Mouse (Mus musculus) heart, adult 2 months (tissue): ENCODE measurements at regions not wholly inside any gene's neighbourhood (a gene's known extent, or its start where the extent isn't known, plus 50 kb on each side); places are given as distances from the start of the nearest gene placed in this dataset.
A peak's percentile ranks its signal among the peaks of the same experiment; 100 is the strongest.

Source experiments
- DNase-seq, 2 experiments: peaks; one replicate each; pipeline ENCODE4 v3.0.0; 2021
- H3K27ac ChIP-seq: fragments of 200-600 bp; 2 replicates; pipeline ENCODE4 v1.8.1; 2022
- H3K27me3 ChIP-seq: fragments of 200-500 bp; 2 replicates; pipeline ENCODE4 v1.6.1; 2012; ENCODE audit warnings: mild to moderate bottlenecking, low read length, inconsistent platforms, mixed read lengths; ENCODE audit not compliant: control insufficient read depth, insufficient read depth
- H3K36me3 ChIP-seq: fragments of 200-500 bp; 2 replicates; pipeline ENCODE4 v1.6.1; 2012; ENCODE audit warnings: low read length, inconsistent platforms; ENCODE audit not compliant: control insufficient read depth, insufficient read depth
- H3K4me1 ChIP-seq: fragments of 200-500 bp; 2 replicates; pipeline ENCODE4 v1.6.1; 2011; ENCODE audit warnings: low read length; ENCODE audit not compliant: control insufficient read depth, insufficient read depth
- H3K4me3 ChIP-seq: fragments of 200-600 bp; 2 replicates; pipeline ENCODE4 v1.8.1; 2022
- H3K79me2 ChIP-seq: fragments of 200-500 bp; replicated peaks from 2 replicates; pipeline ENCODE4 v1.6.1; 2012; ENCODE audit warnings: mild to moderate bottlenecking, inconsistent platforms, low read length, moderate library complexity, mixed read lengths; ENCODE audit not compliant: control insufficient read depth, insufficient read depth
- H3K9ac ChIP-seq: fragments of 200-500 bp; 2 replicates; pipeline ENCODE4 v1.6.1; 2012; ENCODE audit warnings: low read depth, mild to moderate bottlenecking, control low read depth, inconsistent platforms, low read length, mixed read lengths
- CTCF ChIP-seq: fragments of 200-600 bp; IDR thresholded peaks from 2 replicates; pipeline ENCODE4 v1.8.1; 2022; ENCODE audit warnings: antibody characterized with exemption, mild to moderate bottlenecking, moderate library complexity
- EP300 ChIP-seq: fragments of 200-500 bp; IDR thresholded peaks from 2 replicates; pipeline ENCODE4 v1.6.1; 2011; ENCODE audit warnings: low read depth, low read length, control low read depth; ENCODE audit not compliant: insufficient read depth
- POLR2A ChIP-seq: fragments of 200-500 bp; IDR thresholded peaks from 2 replicates; pipeline ENCODE4 v1.6.1; 2011; ENCODE audit warnings: mild to moderate bottlenecking, low read depth, low read length, control low read depth; ENCODE audit not compliant: insufficient read depth
- WGBS: fragments of 180-500 bp; shearing (Covaris S2); methylation state at CpG from one replicate; pipeline ENCODE4 v1.1.7; 2018; 5-methylcytosine and 5-hydroxymethylcytosine counted together
- intact Hi-C: fragments of 180-260 bp; cut with DNase I; formaldehyde crosslinking; loops from one replicate; pipeline ENCODE4 v1.15.1; 2025

DNA sequence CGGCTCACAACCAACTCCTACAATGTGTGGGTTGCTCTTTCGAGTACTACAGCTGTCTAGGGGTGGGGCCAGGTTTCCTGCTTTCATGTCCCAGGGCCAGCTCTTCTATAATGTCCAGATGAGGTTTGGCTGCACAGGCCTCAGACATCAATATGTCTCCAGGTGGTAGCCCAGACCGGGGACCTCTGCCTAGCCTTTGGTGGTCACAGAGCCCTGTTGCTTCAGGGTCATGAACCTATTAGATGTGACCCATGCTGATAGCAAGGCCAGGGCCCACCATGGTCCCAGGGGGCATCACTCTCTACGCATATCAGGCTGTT, 1074.7 kb downstream of the 4930444P10Rik start:
- DNase-seq = no peak
- Histone ChIP-seq H3K27me3 (no peaks in the 10 kb centered on the region), H3K4me3 (no peak overlapping the region), H3K4me1 (no peaks in the 10 kb centered on the region), H3K27ac (no peak overlapping the region), H3K79me2 (no peaks in the 10 kb centered on the region), H3K9ac (no peak overlapping the region), H3K36me3 (no peaks in the 10 kb centered on the region)
- TF ChIP-seq POLR2A (no peak), EP300 (no peak), CTCF (no peak)
- 71% methylated on average over 4 of the region's 4 CpGs for WGBS
- intact Hi-C loops = no loop called here

DNA sequence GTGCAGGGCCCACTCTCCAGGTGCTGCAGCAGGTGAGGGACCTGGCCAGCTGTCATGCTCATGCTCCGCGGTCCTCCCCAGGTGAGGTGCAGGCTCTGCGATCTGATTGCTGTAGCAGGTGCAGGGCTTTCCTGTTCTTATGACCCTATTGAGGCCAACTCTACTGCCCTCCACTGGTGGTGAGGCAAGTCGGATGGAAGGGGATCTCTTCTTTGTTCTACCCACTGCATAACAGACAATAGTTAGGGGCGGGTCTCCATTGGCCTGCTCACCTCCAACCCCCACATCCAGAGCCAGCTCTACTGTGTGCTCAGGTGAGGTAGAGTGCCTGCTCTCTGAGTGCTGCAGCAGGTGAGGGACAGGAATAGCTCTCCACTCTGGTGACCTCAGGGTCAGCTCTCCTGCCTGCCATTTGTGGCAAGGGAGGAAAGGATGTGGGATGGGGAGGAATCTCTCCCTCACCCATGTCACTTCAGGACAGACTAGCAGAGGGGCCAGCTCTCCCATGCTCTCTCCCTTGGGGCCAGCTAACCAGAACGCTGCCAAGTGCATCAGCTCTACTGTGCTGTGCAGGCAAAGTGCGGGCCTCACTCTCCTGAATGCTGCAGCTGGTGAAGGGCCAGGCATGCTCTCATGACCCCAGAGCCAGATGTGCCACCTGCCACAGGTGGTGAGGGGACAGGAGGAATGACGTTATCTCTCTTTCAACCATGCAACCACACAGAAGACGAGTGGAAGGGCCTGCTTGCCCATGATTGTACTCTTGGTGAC, 1075.3 kb downstream of the 4930444P10Rik start:
- TF ChIP-seq POLR2A (no peak), CTCF (no peak), EP300 (no peak)
- no peaks in the 10 kb centered on the region for H3K36me3 ChIP-seq
- H3K79me2 ChIP-seq = no peaks in the 10 kb centered on the region
- H3K4me3 ChIP-seq = no peak overlapping the region
- H3K9ac ChIP-seq = no peak overlapping the region
- 55% methylated on average over 9 of the region's 9 CpGs for WGBS
- H3K27me3 ChIP-seq = no peaks in the 10 kb centered on the region
- H3K4me1 ChIP-seq = no peaks in the 10 kb centered on the region
- no peak overlapping the region for H3K27ac ChIP-seq
- DNase-seq = no peak
- intact Hi-C loops = no loop called here

DNA sequence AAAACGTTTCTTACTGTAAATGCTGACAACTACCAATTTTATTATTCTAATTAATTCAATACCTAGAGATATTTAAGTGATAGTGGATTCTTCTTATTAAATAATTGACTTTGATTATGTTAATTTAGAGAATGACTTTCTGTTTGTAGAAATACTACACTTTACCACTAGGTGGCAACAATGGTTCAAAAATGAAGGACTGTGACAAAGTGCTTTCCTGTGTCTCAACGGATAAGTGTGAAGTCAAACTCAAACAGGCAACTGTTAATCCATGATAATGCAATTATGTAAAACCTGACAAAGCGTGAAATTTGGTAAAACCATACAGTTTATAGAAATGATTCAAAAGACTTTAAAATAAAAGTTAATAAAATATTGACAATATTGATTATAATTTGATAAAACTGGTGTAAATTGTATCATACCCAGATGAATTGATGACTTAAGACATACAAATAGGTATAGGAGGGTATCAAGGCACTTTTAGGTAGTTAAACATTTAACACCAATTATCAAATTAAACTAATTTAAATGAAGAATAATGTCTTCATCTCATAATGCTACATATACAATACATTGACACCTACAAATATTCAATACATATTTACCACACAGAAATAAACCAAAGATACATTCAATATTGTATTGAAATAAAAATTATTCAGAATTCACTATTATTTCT, 1085.3 kb downstream of the 4930444P10Rik start:
- WGBS = 2% methylated on average over 3 of the region's 3 CpGs
- intact Hi-C loops = loop anchor here (1.0 to 10.0 kb wide), 5 partner anchors 614 to 1424 kb away; no protein-coding TSS in a partner anchor
- no peaks in the 10 kb centered on the region for H3K36me3 ChIP-seq
- H3K4me3 ChIP-seq = no peak overlapping the region
- no peak overlapping the region for H3K9ac ChIP-seq
- no peaks in the 10 kb centered on the region for H3K27me3 ChIP-seq
- TF ChIP-seq CTCF = peak; percentile 87
- TF ChIP-seq POLR2A = no peak
- H3K79me2 ChIP-seq = no peaks in the 10 kb centered on the region
- no peak for DNase-seq
- H3K4me1 ChIP-seq = no peaks in the 10 kb centered on the region
- H3K27ac ChIP-seq = no peak overlapping the region

DNA sequence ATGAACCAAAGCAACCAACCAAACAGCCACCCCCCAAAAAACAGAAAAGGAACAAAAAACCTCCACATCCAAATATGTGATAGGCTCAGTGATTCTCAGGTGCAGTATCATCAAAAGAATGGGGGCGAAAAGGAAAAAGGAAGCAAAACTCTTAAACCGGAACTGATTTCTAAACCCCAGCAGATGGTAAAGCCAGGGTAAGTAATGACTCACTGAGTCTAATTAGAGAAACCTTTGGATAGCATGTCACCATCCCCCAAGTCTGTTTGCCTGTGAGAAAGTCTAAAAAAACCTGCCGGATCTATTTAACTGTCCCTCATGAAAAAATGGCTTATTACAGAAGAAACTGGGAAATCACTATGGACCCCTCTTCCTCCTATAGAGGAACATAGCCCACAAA, 1097.8 kb downstream of the 4930444P10Rik start:
- H3K4me1 ChIP-seq = no peaks in the 10 kb centered on the region
- H3K9ac ChIP-seq = no peak overlapping the region
- H3K27ac ChIP-seq = no peak overlapping the region
- no peak overlapping the region for H3K4me3 ChIP-seq
- intact Hi-C loops = no loop called here
- no peak for DNase-seq
- 84% methylated on average over 3 of the region's 3 CpGs for WGBS
- H3K36me3 ChIP-seq = no peaks in the 10 kb centered on the region
- TF ChIP-seq EP300 (no peak), POLR2A (no peak), CTCF (no peak)
- H3K79me2 ChIP-seq = no peaks in the 10 kb centered on the region
- H3K27me3 ChIP-seq = no peaks in the 10 kb centered on the region

DNA sequence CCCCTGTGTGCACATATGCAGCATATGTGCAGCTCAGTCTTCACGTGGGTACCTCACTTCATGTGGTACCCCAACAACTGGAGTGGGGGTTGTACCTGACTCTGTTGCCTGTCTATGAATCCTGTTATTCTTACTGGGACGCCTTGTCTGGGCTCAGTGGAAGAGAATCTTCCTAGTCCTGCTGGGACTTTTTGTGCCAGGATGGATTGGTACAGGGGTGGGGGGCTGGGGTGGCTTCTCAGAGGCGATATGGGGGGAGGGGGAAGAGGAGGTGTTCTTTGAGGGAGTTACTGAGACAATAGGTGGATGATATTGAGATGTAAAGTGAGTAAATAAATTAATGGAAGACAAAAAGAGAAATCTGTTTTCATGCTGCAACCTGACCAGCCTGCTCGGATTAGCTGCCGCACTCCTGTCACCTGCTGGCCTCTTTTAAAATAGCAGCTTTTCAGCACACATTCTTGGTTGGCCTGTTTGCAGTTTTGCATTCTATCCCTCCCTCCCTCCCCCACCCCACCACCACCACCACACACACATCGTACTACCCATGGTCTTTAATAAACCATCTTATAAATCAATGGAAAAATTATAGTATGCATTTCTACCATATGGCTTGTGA, 1112.9 kb downstream of the 4930444P10Rik start:
- no peaks in the 10 kb centered on the region for H3K36me3 ChIP-seq
- DNase-seq = no peak
- H3K9ac ChIP-seq = no peak overlapping the region
- H3K27ac ChIP-seq = no peak overlapping the region
- no peaks in the 10 kb centered on the region for H3K4me1 ChIP-seq
- H3K79me2 ChIP-seq = no peaks in the 10 kb centered on the region
- intact Hi-C loops = loop anchor here (5.0 kb wide), 1 partner anchor 238 kb away; no protein-coding TSS in a partner anchor
- no peak for TF ChIP-seq POLR2A
- TF ChIP-seq CTCF = peak; percentile 54
- TF ChIP-seq EP300 = no peak
- 51% methylated on average over 6 of the region's 6 CpGs for WGBS
- no peak overlapping the region for H3K4me3 ChIP-seq
- no peaks in the 10 kb centered on the region for H3K27me3 ChIP-seq
